Mouse (Mus musculus): ENCODE data around the gene Fgfr2. TPM values are rescaled to one million over a fixed set of nuclear protein-coding genes. Genes with fewer than 3 reads are reported as not detected.
A peak's percentile ranks its signal among the peaks of the same experiment; 100 is the strongest.

Gene Fgfr2
- polyA plus RNA-seq, 1 experiment: 52.3 TPM

GRCm38 (mm10) chr7:130897201-130897600 lies 2225.9 kb downstream of the Fgfr2 start:
- no peak for DNase-seq (ENCODE audit: low read depth)

GRCm38 (mm10) chr7:130896064-130896463 lies 2227.1 kb downstream of the Fgfr2 start:
- TF ChIP-seq POLR2A (IDR thresholded peaks at IDR 0.05; ENCODE audit: borderline replicate concordance, extremely low read depth, insufficient read depth, insufficient read length, poor library complexity, severe bottlenecking) (no peak), CTCF (IDR thresholded peaks at IDR 0.05; ENCODE audit: borderline replicate concordance, extremely low read depth, insufficient read depth, insufficient read length) (no peak)
- DNase-seq (ENCODE audit: low read depth): no peak

More at GRCm38 (mm10) chr7:130897201-130897600, 2225.9 kb downstream of the Fgfr2 start:
- TF ChIP-seq POLR2A (IDR thresholded peaks at IDR 0.05; ENCODE audit: borderline replicate concordance, extremely low read depth, insufficient read depth, insufficient read length, poor library complexity, severe bottlenecking) (no peak), CTCF (IDR thresholded peaks at IDR 0.05; ENCODE audit: borderline replicate concordance, extremely low read depth, insufficient read depth, insufficient read length) (no peak)

GRCm38 (mm10) chr7:130895618-130895945 lies 2227.6 kb downstream of the Fgfr2 start:
- TF ChIP-seq POLR2A (IDR thresholded peaks at IDR 0.05; ENCODE audit: borderline replicate concordance, extremely low read depth, insufficient read depth, insufficient read length, poor library complexity, severe bottlenecking) (no peak), CTCF (IDR thresholded peaks at IDR 0.05; ENCODE audit: borderline replicate concordance, extremely low read depth, insufficient read depth, insufficient read length) (no peak)
- peak; percentile 14 for DNase-seq (ENCODE audit: low read depth)

GRCm38 (mm10) chr7:130894931-130895617 lies 2228.1 kb downstream of the Fgfr2 start:
- no peak for TF ChIP-seq POLR2A (IDR thresholded peaks at IDR 0.05; ENCODE audit: borderline replicate concordance, extremely low read depth, insufficient read depth, insufficient read length, poor library complexity, severe bottlenecking)
- no peak for TF ChIP-seq CTCF (IDR thresholded peaks at IDR 0.05; ENCODE audit: borderline replicate concordance, extremely low read depth, insufficient read depth, insufficient read length)

GRCm38 (mm10) chr7:130892973-130893372 lies 2230.2 kb downstream of the Fgfr2 start:
- no peak for DNase-seq (ENCODE audit: low read depth)
- TF ChIP-seq POLR2A (IDR thresholded peaks at IDR 0.05; ENCODE audit: borderline replicate concordance, extremely low read depth, insufficient read depth, insufficient read length, poor library complexity, severe bottlenecking) (no peak), CTCF (IDR thresholded peaks at IDR 0.05; ENCODE audit: borderline replicate concordance, extremely low read depth, insufficient read depth, insufficient read length) (no peak)

More at GRCm38 (mm10) chr7:130894931-130895617, 2228.1 kb downstream of the Fgfr2 start:
- DNase-seq (ENCODE audit: low read depth): no peak

- TF ChIP-seq POLR2A (IDR thresholded peaks at IDR 0.05; ENCODE audit: borderline replicate concordance, extremely low read depth, insufficient read depth, insufficient read length, poor library complexity, severe bottlenecking): no peak
- no peak for TF ChIP-seq CTCF (IDR thresholded peaks at IDR 0.05; ENCODE audit: borderline replicate concordance, extremely low read depth, insufficient read depth, insufficient read length)
- no peak for DNase-seq (ENCODE audit: low read depth)
Observed at GRCm38 (mm10) chr7:130890871-130891270, 2232.3 kb downstream of the Fgfr2 start.

- TF ChIP-seq POLR2A (IDR thresholded peaks at IDR 0.05; ENCODE audit: borderline replicate concordance, extremely low read depth, insufficient read depth, insufficient read length, poor library complexity, severe bottlenecking) (no peak), CTCF (IDR thresholded peaks at IDR 0.05; ENCODE audit: borderline replicate concordance, extremely low read depth, insufficient read depth, insufficient read length) (no peak)
Observed at GRCm38 (mm10) chr7:130887946-130888345, 2235.2 kb downstream of the Fgfr2 start.

GRCm38 (mm10) chr7:130886246-130886645 lies 2236.9 kb downstream of the Fgfr2 start:
- DNase-seq (ENCODE audit: low read depth): no peak
- TF ChIP-seq POLR2A (IDR thresholded peaks at IDR 0.05; ENCODE audit: borderline replicate concordance, extremely low read depth, insufficient read depth, insufficient read length, poor library complexity, severe bottlenecking) (no peak), CTCF (IDR thresholded peaks at IDR 0.05; ENCODE audit: borderline replicate concordance, extremely low read depth, insufficient read depth, insufficient read length) (no peak)

More at GRCm38 (mm10) chr7:130887946-130888345, 2235.2 kb downstream of the Fgfr2 start:
- peak; percentile 23 for DNase-seq (ENCODE audit: low read depth)

- TF ChIP-seq POLR2A (IDR thresholded peaks at IDR 0.05; ENCODE audit: borderline replicate concordance, extremely low read depth, insufficient read depth, insufficient read length, poor library complexity, severe bottlenecking) (no peak), CTCF (IDR thresholded peaks at IDR 0.05; ENCODE audit: borderline replicate concordance, extremely low read depth, insufficient read depth, insufficient read length) (no peak)
- DNase-seq (ENCODE audit: low read depth): no peak
Observed at GRCm38 (mm10) chr7:130884161-130884560, 2239.0 kb downstream of the Fgfr2 start.

- no peak for TF ChIP-seq POLR2A (IDR thresholded peaks at IDR 0.05; ENCODE audit: borderline replicate concordance, extremely low read depth, insufficient read depth, insufficient read length, poor library complexity, severe bottlenecking)
- TF ChIP-seq CTCF (IDR thresholded peaks at IDR 0.05; ENCODE audit: borderline replicate concordance, extremely low read depth, insufficient read depth, insufficient read length): no peak
Observed at GRCm38 (mm10) chr7:130867256-130867655, 2255.9 kb downstream of the Fgfr2 start.

GRCm38 (mm10) chr7:130866640-130867039 lies 2256.5 kb downstream of the Fgfr2 start:
- TF ChIP-seq POLR2A (IDR thresholded peaks at IDR 0.05; ENCODE audit: borderline replicate concordance, extremely low read depth, insufficient read depth, insufficient read length, poor library complexity, severe bottlenecking): no peak
- no peak for TF ChIP-seq CTCF (IDR thresholded peaks at IDR 0.05; ENCODE audit: borderline replicate concordance, extremely low read depth, insufficient read depth, insufficient read length)
- DNase-seq (ENCODE audit: low read depth): no peak

More at GRCm38 (mm10) chr7:130867256-130867655, 2255.9 kb downstream of the Fgfr2 start:
- DNase-seq (ENCODE audit: low read depth): peak; percentile 19

All from brain, embryonic 14.5 days (tissue).